Mouse (Mus musculus) embryonic facial prominence, embryonic 13.5 days (tissue): ENCODE measurements around the gene Foxi2. TPM values are rescaled to one million over a fixed set of nuclear protein-coding genes. Genes with fewer than 3 reads are reported as not detected.

Experiments
- ATAC-seq: fragments of 200-750 bp; cut with Nextera tagmentation; 2 replicates; pipeline ENCODE4 v1.8.0; 2017; ENCODE audit warnings: low read depth; ENCODE audit not compliant: insufficient number of reproducible peaks, insufficient read depth, low FRiP score, low TSS enrichment
- H3K27ac ChIP-seq: fragments of 300-500 bp; sonication (generic); 2 replicates; pipeline ENCODE4 v1.5.1; 2015; ENCODE audit warnings: moderate library complexity, mild to moderate bottlenecking, inconsistent platforms
- H3K27me3 ChIP-seq: fragments of 300-500 bp; sonication (generic); 2 replicates; pipeline ENCODE4 v1.6.1; 2015; ENCODE audit warnings: mild to moderate bottlenecking, inconsistent platforms
- H3K36me3 ChIP-seq: fragments of 300-500 bp; sonication (generic); 2 replicates; pipeline ENCODE4 v1.6.1; 2015; ENCODE audit warnings: mild to moderate bottlenecking, inconsistent platforms
- H3K4me1 ChIP-seq: fragments of 300-500 bp; sonication (generic); 2 replicates; pipeline ENCODE4 v1.6.1; 2015; ENCODE audit warnings: inconsistent platforms
- H3K4me2 ChIP-seq: fragments of 300-500 bp; sonication (generic); 2 replicates; pipeline ENCODE4 v1.6.1; 2015; ENCODE audit warnings: moderate library complexity, mild to moderate bottlenecking, inconsistent platforms
- H3K4me3 ChIP-seq: fragments of 300-500 bp; sonication (generic); 2 replicates; pipeline ENCODE4 v1.5.1; 2015; ENCODE audit warnings: mild to moderate bottlenecking, inconsistent platforms
- H3K9ac ChIP-seq: fragments of 300-500 bp; sonication (generic); 2 replicates; pipeline ENCODE4 v1.6.1; 2015; ENCODE audit warnings: mild to moderate bottlenecking, inconsistent platforms
- H3K9me3 ChIP-seq: fragments of 300-500 bp; sonication (generic); 2 replicates; pipeline ENCODE4 v1.6.1; 2016; ENCODE audit warnings: inconsistent platforms
- WGBS: fragments of 180-500 bp; shearing (Covaris S2); methylation state at CpG from one replicate; pipeline ENCODE4 v1.1.7; 2015; ENCODE audit warnings: mixed read lengths; 5-methylcytosine and 5-hydroxymethylcytosine counted together
- polyA plus RNA-seq: library from polyadenylated mRNA; unstranded; fragments of >200 nt; fragmentation: Nextera tagmentation; extraction: Ambion mirVana; gene quantifications from 2 replicates; pipeline ENCODE4 v1.2.1, GENCODE M21; 2015

Foxi2 gene
- polyA plus RNA-seq, result 0.35 and 0.39 TPM in 2 replicates

GRCm38 (mm10) chr7:135410237-135410965 is at the start of gene Foxi2:
Gene Foxi2 (plus strand): TSS chr7:135410308.
- peak within 1 kb of the TSS; percentile 32; the same call in 1 of the 2 replicates for H3K9ac ChIP-seq
- peak within 1 kb of the TSS; percentile 37 for H3K4me3 ChIP-seq
- H3K27ac ChIP-seq, result no peak within 1 kb of the TSS
- peak within 1 kb of the TSS; percentile 60 for H3K4me2 ChIP-seq
- H3K9me3 ChIP-seq, result no peaks in the 10 kb centered on the region
- WGBS, result 2% methylated on average over 51 of the region's 51 CpGs
- H3K4me1 ChIP-seq, result peaks cover 7% of the 10 kb centered on the region
- H3K27me3 ChIP-seq, result peaks cover 65% of the 10 kb centered on the region
- ATAC-seq, result no peak
- H3K36me3 ChIP-seq, result no peaks in the 10 kb centered on the region

- ATAC-seq, result no peak
- Histone ChIP-seq H3K4me1 (no peaks in the 10 kb centered on the region), H3K27me3 (no peaks in the 10 kb centered on the region), H3K9ac (no peak overlapping the region), H3K9me3 (no peaks in the 10 kb centered on the region), H3K36me3 (no peaks in the 10 kb centered on the region), H3K4me2 (no peak overlapping the region), H3K27ac (no peak overlapping the region), H3K4me3 (no peak overlapping the region)
- WGBS, result 92% methylated on average over 5 of the region's 5 CpGs
These were observed 45.5 kb upstream of the Foxi2 start for GRCm38 (mm10) chr7:135364606-135365005.

- no peaks in the 10 kb centered on the region for H3K9me3 ChIP-seq
- H3K27me3 ChIP-seq, result no peaks in the 10 kb centered on the region
- H3K27ac ChIP-seq, result no peak overlapping the region
- no peaks in the 10 kb centered on the region for H3K4me1 ChIP-seq
- no peak overlapping the region for H3K4me2 ChIP-seq
- no peaks in the 10 kb centered on the region for H3K36me3 ChIP-seq
- 84% methylated on average over 13 of the region's 13 CpGs for WGBS
- ATAC-seq, result no peak
- no peak overlapping the region for H3K4me3 ChIP-seq
- H3K9ac ChIP-seq, result no peak overlapping the region
These were observed 34.1 kb upstream of the Foxi2 start for GRCm38 (mm10) chr7:135376048-135376447.

GRCm38 (mm10) chr7:135376932-135377331 is 33.2 kb upstream of the Foxi2 start:
- H3K4me3 ChIP-seq, result no peak overlapping the region
- H3K4me1 ChIP-seq, result no peaks in the 10 kb centered on the region
- 66% methylated on average over 5 of the region's 5 CpGs for WGBS
- H3K36me3 ChIP-seq, result no peaks in the 10 kb centered on the region
- ATAC-seq, result no peak
- no peak overlapping the region for H3K9ac ChIP-seq
- H3K9me3 ChIP-seq, result no peaks in the 10 kb centered on the region
- no peak overlapping the region for H3K27ac ChIP-seq
- no peaks in the 10 kb centered on the region for H3K27me3 ChIP-seq
- no peak overlapping the region for H3K4me2 ChIP-seq

- Histone ChIP-seq H3K4me1 (no peaks in the 10 kb centered on the region), H3K9ac (no peak overlapping the region), H3K4me3 (no peak overlapping the region), H3K4me2 (no peak overlapping the region), H3K9me3 (no peaks in the 10 kb centered on the region), H3K36me3 (no peaks in the 10 kb centered on the region), H3K27ac (no peak overlapping the region), H3K27me3 (no peaks in the 10 kb centered on the region)
- no peak for ATAC-seq
- 84% methylated on average over 5 of the region's 5 CpGs for WGBS
These were observed 31.8 kb upstream of the Foxi2 start for GRCm38 (mm10) chr7:135378331-135378730.

- H3K27ac ChIP-seq, result no peak overlapping the region
- H3K27me3 ChIP-seq, result peaks cover 3% of the 10 kb centered on the region
- no peak overlapping the region for H3K4me2 ChIP-seq
- no peak for ATAC-seq
- WGBS, result 62% methylated on average over 3 of the region's 3 CpGs
- no peaks in the 10 kb centered on the region for H3K4me1 ChIP-seq
- H3K9ac ChIP-seq, result no peak overlapping the region
- no peaks in the 10 kb centered on the region for H3K36me3 ChIP-seq
- no peak overlapping the region for H3K4me3 ChIP-seq
- peaks cover 3% of the 10 kb centered on the region; the same call in 1 of the 2 replicates for H3K9me3 ChIP-seq
These were observed 21.1 kb upstream of the Foxi2 start for GRCm38 (mm10) chr7:135389039-135389438.

- no peak overlapping the region for H3K4me2 ChIP-seq
- no peak for ATAC-seq
- WGBS, result 12% methylated on average over 5 of the region's 5 CpGs
- no peaks in the 10 kb centered on the region for H3K9me3 ChIP-seq
- H3K4me1 ChIP-seq, result no peaks in the 10 kb centered on the region
- peaks cover 6% of the 10 kb centered on the region for H3K27me3 ChIP-seq
- no peak overlapping the region for H3K9ac ChIP-seq
- H3K4me3 ChIP-seq, result no peak overlapping the region
- no peaks in the 10 kb centered on the region for H3K36me3 ChIP-seq
- H3K27ac ChIP-seq, result no peak overlapping the region
These were observed 17.1 kb upstream of the Foxi2 start for GRCm38 (mm10) chr7:135392949-135393542.

- no peak overlapping the region for H3K9ac ChIP-seq
- H3K27me3 ChIP-seq, result peaks cover 6% of the 10 kb centered on the region
- H3K27ac ChIP-seq, result no peak overlapping the region
- H3K9me3 ChIP-seq, result no peaks in the 10 kb centered on the region
- no peaks in the 10 kb centered on the region for H3K4me1 ChIP-seq
- no peaks in the 10 kb centered on the region for H3K36me3 ChIP-seq
- H3K4me3 ChIP-seq, result no peak overlapping the region
- H3K4me2 ChIP-seq, result no peak overlapping the region
- ATAC-seq, result no peak
- WGBS, result 92% methylated on average over 3 of the region's 3 CpGs
These were observed 15.7 kb upstream of the Foxi2 start for GRCm38 (mm10) chr7:135394436-135394835.

- no peak overlapping the region for H3K4me2 ChIP-seq
- H3K4me1 ChIP-seq, result no peaks in the 10 kb centered on the region
These were observed 14.9 kb upstream of the Foxi2 start for GRCm38 (mm10) chr7:135395242-135395641.

GRCm38 (mm10) chr7:135397096-135397495 is 13.0 kb upstream of the Foxi2 start:
- no peak overlapping the region for H3K4me3 ChIP-seq
- H3K4me2 ChIP-seq, result no peak overlapping the region
- H3K4me1 ChIP-seq, result no peaks in the 10 kb centered on the region
- peaks cover 6% of the 10 kb centered on the region for H3K27me3 ChIP-seq
- H3K27ac ChIP-seq, result no peak overlapping the region
- no peak for ATAC-seq
- H3K9me3 ChIP-seq, result no peaks in the 10 kb centered on the region
- WGBS, result 81% methylated on average over 6 of the region's 6 CpGs
- H3K36me3 ChIP-seq, result no peaks in the 10 kb centered on the region
- H3K9ac ChIP-seq, result no peak overlapping the region

More at GRCm38 (mm10) chr7:135395242-135395641, 14.9 kb upstream of the Foxi2 start:
- peaks cover 6% of the 10 kb centered on the region for H3K27me3 ChIP-seq
- ATAC-seq, result no peak
- H3K27ac ChIP-seq, result no peak overlapping the region
- no peak overlapping the region for H3K4me3 ChIP-seq
- H3K9me3 ChIP-seq, result no peaks in the 10 kb centered on the region
- H3K9ac ChIP-seq, result no peak overlapping the region
- no peaks in the 10 kb centered on the region for H3K36me3 ChIP-seq

- Histone ChIP-seq H3K9ac (no peak overlapping the region), H3K27me3 (peaks cover 9% of the 10 kb centered on the region), H3K4me3 (no peak overlapping the region), H3K4me2 (no peak overlapping the region), H3K27ac (no peak overlapping the region), H3K9me3 (no peaks in the 10 kb centered on the region), H3K4me1 (no peaks in the 10 kb centered on the region), H3K36me3 (no peaks in the 10 kb centered on the region)
- ATAC-seq, result no peak
- 44% methylated on average over 5 of the region's 5 CpGs for WGBS
These were observed 12.2 kb upstream of the Foxi2 start for GRCm38 (mm10) chr7:135397874-135398273.

GRCm38 (mm10) chr7:135403416-135403815 is 6.7 kb upstream of the Foxi2 start:
- no peaks in the 10 kb centered on the region for H3K36me3 ChIP-seq
- H3K9ac ChIP-seq, result no peak overlapping the region
- peaks cover 20% of the 10 kb centered on the region for H3K27me3 ChIP-seq
- H3K9me3 ChIP-seq, result no peaks in the 10 kb centered on the region
- H3K4me3 ChIP-seq, result no peak overlapping the region
- H3K4me1 ChIP-seq, result no peaks in the 10 kb centered on the region
- no peak overlapping the region for H3K27ac ChIP-seq
- no peak for ATAC-seq
- H3K4me2 ChIP-seq, result no peak overlapping the region
- WGBS, result 12% methylated on average over 5 of the region's 5 CpGs
